8 mouse cellular contexts compared by ENCODE assay signal in the genomic region with DNA sequence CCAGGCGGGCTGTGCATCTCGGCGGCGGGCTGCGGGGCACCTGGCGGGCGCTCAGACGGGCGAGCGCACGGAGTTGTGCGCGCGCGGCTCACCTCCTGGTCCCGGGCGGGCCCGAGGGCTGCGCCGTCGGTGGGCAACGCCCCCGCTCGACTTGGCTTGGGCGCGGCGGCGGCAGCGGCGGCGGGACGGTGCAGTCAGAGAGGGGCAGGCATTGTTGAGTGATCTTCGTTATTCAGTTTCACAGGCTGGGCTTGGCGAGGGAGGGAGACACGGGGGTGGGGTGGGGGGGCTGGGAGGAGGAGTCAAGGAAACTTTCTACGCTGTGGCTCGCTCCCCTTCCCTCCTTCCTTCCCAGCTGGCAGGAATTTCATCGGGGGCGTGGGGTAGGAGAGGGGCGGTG. TPM values are rescaled to one million over a fixed set of nuclear protein-coding genes. Genes with fewer than 3 reads are reported as not detected.
A peak's percentile ranks its signal among the peaks of the same experiment; 100 is the strongest.
DNase-seq lines count a peak whose midpoint lies in the region; ATAC-seq and TF ChIP-seq lines count a peak whose summit lies in the region.
"Had no signal": no experiment of that assay in that cellular context is flagged by ENCODE, and none has a peak within 500 bp of the region (broad histone marks: within the 10 kb centered on the region; RNA-seq: fewer than 3 reads in every experiment).

A gene (minus strand): TSS at position 153 of the 400 bp plus-strand sequence.

- no peaks in the 10 kb centered on the region for H3K79me2 ChIP-seq in CH12.LX (replicated peaks; ENCODE audit: control insufficient read depth, extremely low read depth, insufficient read depth, poor library complexity, severe bottlenecking)

- H3K9ac ChIP-seq in CH12.LX (ENCODE audit: insufficient read depth, low read depth): no peak within 1 kb of the TSS
- H3K9ac ChIP-seq in forebrain, postnatal 0 days: 0 out of 2 replicates have a peak within 1 kb of the TSS, but pooled peaks have one; percentile 10
- peak within 1 kb of the TSS; percentile 34; the same call in 1 of the 2 replicates for H3K9ac ChIP-seq in neural tube, embryonic 12.5 days

- no peak within 1 kb of the TSS for H3K4me3 ChIP-seq in CH12.LX (replicated peaks in 1 of 3; ENCODE audit: low read depth in 2 of 3, low read length in 2 of 3, poor library complexity in 1 of 3)
- peak within 1 kb of the TSS; percentile 37 for H3K4me3 ChIP-seq in forebrain, postnatal 0 days (ENCODE audit: low read depth, low read length)
- H3K4me3 ChIP-seq in neural tube, embryonic 12.5 days: peak within 1 kb of the TSS; percentile 37
- H3K4me3 ChIP-seq: erythroblast, embryonic 14.5 days had no signal

- peak within 1 kb of the TSS; percentile 29; the same call in 1 of the 2 replicates for H3K4me2 ChIP-seq in CH12.LX (ENCODE audit: insufficient read depth, low read depth, poor library complexity, severe bottlenecking)
- H3K4me2 ChIP-seq in forebrain, postnatal 0 days (ENCODE audit: low read depth): peak within 1 kb of the TSS; percentile 63
- H3K4me2 ChIP-seq in neural tube, embryonic 12.5 days (replicated peaks): peak within 1 kb of the TSS; percentile 72

- ATAC-seq in forebrain, postnatal 0 days: 0 out of 2 replicates have a peak, but pooled peaks have one; percentile 35
- ATAC-seq in neural tube, embryonic 12.5 days (ENCODE audit: low FRiP score, low read depth): no peak

- TF ChIP-seq CTCF in CH12.LX (conservative IDR thresholded peaks at IDR 0.05 in 1 of 2, IDR thresholded peaks at IDR 0.05 in 1 of 2; ENCODE audit: low read depth in 2 of 2, low read length in 2 of 2): no peak
- no peak for TF ChIP-seq CTCF in forebrain, postnatal 0 days (IDR thresholded peaks at IDR 0.05; ENCODE audit: low read depth)

- H3K4me1 ChIP-seq in CH12.LX (ENCODE audit: control insufficient read depth in 1 of 2, insufficient read depth in 2 of 2): peaks cover 6 to 13% of the 10 kb centered on the region in 2 experiments; a peak in 3 of 4 replicates
- H3K4me1 ChIP-seq in forebrain, postnatal 0 days (ENCODE audit: insufficient read depth): no peaks in the 10 kb centered on the region
- H3K4me1 ChIP-seq in neural tube, embryonic 12.5 days: peaks cover 4% of the 10 kb centered on the region; the same call in 1 of the 2 replicates

- H3K36me3 ChIP-seq in CH12.LX (replicated peaks in 1 of 2; ENCODE audit: control insufficient read depth in 1 of 2, insufficient read depth in 1 of 2, low read length in 1 of 2): peaks cover 0 to 13% of the 10 kb centered on the region in 2 experiments
- no peaks in the 10 kb centered on the region for H3K36me3 ChIP-seq in forebrain, postnatal 0 days (ENCODE audit: insufficient read depth)
- H3K36me3 ChIP-seq in neural tube, embryonic 12.5 days: no peaks in the 10 kb centered on the region

- no peak within 1 kb of the TSS for H3K27ac ChIP-seq in CH12.LX (ENCODE audit: insufficient read depth, low read depth)
- H3K27ac ChIP-seq in forebrain, postnatal 0 days (ENCODE audit: low read depth, low read length): no peak within 1 kb of the TSS
- no peak within 1 kb of the TSS for H3K27ac ChIP-seq in neural tube, embryonic 12.5 days

- 1% methylated on average over 34 of the region's 40 CpGs for WGBS in forebrain, postnatal 0 days
- whole genome bisulfite sequencing in neural tube, embryonic 12.5 days: 1% methylated on average over 40 of the region's 40 CpGs

- dilution Hi-C loops in CH12.LX (cut with MboI; ENCODE audit: extremely low pct_ligation_motif_present, extremely low pct_unique_long_range_greater_than_20kb, low sequenced_read_pairs): no loop called here

- TF ChIP-seq POLR2A in CH12.LX (IDR thresholded peaks at IDR 0.05; ENCODE audit: low read depth, low read length): no peak

- peak; percentile 39 for DNase-seq in 3T3-L1 (ENCODE audit: low read depth, low spot score)
- DNase-seq in CH12.LX (ENCODE audit: extremely low read depth): no peak
- DNase-seq in forebrain, postnatal 0 days: no peak
- peak; percentile 24 for DNase-seq in kidney, postnatal 14 days
- no peak for DNase-seq in spleen, postnatal 14 days (ENCODE audit: low spot score in 2 of 2)
- DNase-seq in urinary bladder, adult 18-20 months (ENCODE audit: low spot score in 2 of 2): no peak

- no peak for TF ChIP-seq EP300 in CH12.LX (IDR thresholded peaks at IDR 0.05; ENCODE audit: low read length)

- in situ Hi-C loops in CH12.LX (cut with MboI; ENCODE audit: low pct_ligation_motif_present, low pct_unique_long_range_greater_than_20kb, low sequenced_read_pairs): loop anchor here (5.0 kb wide), 1 partner anchor 113 kb away; no protein-coding TSS in a partner anchor

- TF ChIP-seq RAD21 in CH12.LX (IDR thresholded peaks at IDR 0.05; ENCODE audit: low read depth, low read length): no peak

- peaks cover 42% of the 10 kb centered on the region for H3K27me3 ChIP-seq in CH12.LX (replicated peaks)
- H3K27me3 ChIP-seq in forebrain, postnatal 0 days (ENCODE audit: insufficient read depth, low read length): peaks cover 33% of the 10 kb centered on the region
- H3K27me3 ChIP-seq in neural tube, embryonic 12.5 days (replicated peaks): peaks cover 55% of the 10 kb centered on the region

- no peaks in the 10 kb centered on the region for H3K9me3 ChIP-seq in CH12.LX (replicated peaks; ENCODE audit: low read length)
- H3K9me3 ChIP-seq in forebrain, postnatal 0 days (ENCODE audit: low read length): no peaks in the 10 kb centered on the region
- H3K9me3 ChIP-seq in neural tube, embryonic 12.5 days: no peaks in the 10 kb centered on the region

TF ChIP-seq in CH12.LX, 34 proteins besides CTCF, POLR2A, EP300 and RAD21:
- TF ChIP-seq HCFC1 (IDR thresholded peaks at IDR 0.05; ENCODE audit: low read depth, low read length) (no peak), JUND (conservative IDR thresholded peaks at IDR 0.05; ENCODE audit: low read depth, low read length) (no peak), TBP (conservative IDR thresholded peaks at IDR 0.05; ENCODE audit: low read depth, low read length) (no peak), ZKSCAN1 (IDR thresholded peaks at IDR 0.05; ENCODE audit: borderline replicate concordance, low read depth, low read length) (no peak), MEF2A (IDR thresholded peaks at IDR 0.05; ENCODE audit: borderline replicate concordance, low read depth, low read length) (no peak)

RNA-seq across cellular contexts. Expression of the gene that starts here (rescaled TPM):
- total RNA-seq in CH12.LX (2012; rRNA removed) (0.17 and 0.38 TPM in 2 replicates), CH12.LX (2014; rRNA removed) (0.07 TPM in 1 of 2 replicates, not detected in the other)
- 0.16 TPM in 2 replicates for polyA plus RNA-seq in CH12.LX (2012; ENCODE audit: insufficient read length, low read depth)
- 1.8 and 2.8 TPM in 2 replicates for total RNA-seq in forebrain, postnatal 0 days (2014; rRNA removed)
- polyA plus RNA-seq in forebrain, postnatal 0 days (2015; fragmentation: Nextera tagmentation; extraction: Ambion mirVana): 1.1 and 1.6 TPM in 2 replicates
- 0.96 and 1.1 TPM in 2 replicates for polyA plus RNA-seq in neural tube, embryonic 12.5 days (2016; fragmentation: Nextera tagmentation; extraction: Ambion mirVana)
- polyA plus RNA-seq: erythroblast, embryonic 14.5 days had no signal

Comparison
In these comparisons a context has a peak if more than half of its experiments do, and no peak if none do; other contexts are left out.
1. DNase-seq: peak in 3T3-L1 (single experiment) and kidney, postnatal 14 days (single experiment); none in CH12.LX (single experiment), forebrain, postnatal 0 days (single experiment), spleen, postnatal 14 days (0 of 2) and urinary bladder, adult 18-20 months (0 of 2).
2. H3K4me3 ChIP-seq: peak in forebrain, postnatal 0 days (single experiment) and neural tube, embryonic 12.5 days (single experiment); none in CH12.LX (0 of 3).
3. Peak in every context shown above with its lines, with median percentiles within 50 percentile points of each other: H3K4me2 ChIP-seq.